Mouse (Mus musculus): Measurements from ENCODE around the gene B3gat3.

- TF ChIP-seq CTCF (IDR thresholded peaks at IDR 0.05; ENCODE audit: low read depth, low read length), result 0 out of 2 replicates have a peak, but pooled peaks have one; percentile 16
- TF ChIP-seq POLR2A (IDR thresholded peaks at IDR 0.05; ENCODE audit: borderline replicate concordance, low read depth, low read length), result no peak
Measured at GRCm38 (mm10) chr19:8941136-8941514, 21.0 kb downstream of the B3gat3 start.

All from bone marrow macrophage, adult 2 months (primary cell).